Mouse (Mus musculus) central nervous system, embryonic 11.5 days (tissue): Measurements from ENCODE around the gene Cyb5r4. TPM values are rescaled to one million over a fixed set of nuclear protein-coding genes. Genes with fewer than 3 reads are reported as not detected.

ENCODE experiments used
- polyA plus RNA-seq: library from polyadenylated mRNA; depleted of rRNA; stranded (reverse); fragments of >200 nt; gene quantifications from 2 replicates; pipeline ENCODE4 v1.2.3, GENCODE M21; 2012; rRNA removed

Cyb5r4 gene
- 33.0 and 37.3 TPM in 2 replicates for polyA plus RNA-seq

GRCm38 (mm10) chr9:87021778-87022523 is at the start of gene Cyb5r4:
Cyb5r4 (plus strand) TSS chr9:87022014.

DNA sequence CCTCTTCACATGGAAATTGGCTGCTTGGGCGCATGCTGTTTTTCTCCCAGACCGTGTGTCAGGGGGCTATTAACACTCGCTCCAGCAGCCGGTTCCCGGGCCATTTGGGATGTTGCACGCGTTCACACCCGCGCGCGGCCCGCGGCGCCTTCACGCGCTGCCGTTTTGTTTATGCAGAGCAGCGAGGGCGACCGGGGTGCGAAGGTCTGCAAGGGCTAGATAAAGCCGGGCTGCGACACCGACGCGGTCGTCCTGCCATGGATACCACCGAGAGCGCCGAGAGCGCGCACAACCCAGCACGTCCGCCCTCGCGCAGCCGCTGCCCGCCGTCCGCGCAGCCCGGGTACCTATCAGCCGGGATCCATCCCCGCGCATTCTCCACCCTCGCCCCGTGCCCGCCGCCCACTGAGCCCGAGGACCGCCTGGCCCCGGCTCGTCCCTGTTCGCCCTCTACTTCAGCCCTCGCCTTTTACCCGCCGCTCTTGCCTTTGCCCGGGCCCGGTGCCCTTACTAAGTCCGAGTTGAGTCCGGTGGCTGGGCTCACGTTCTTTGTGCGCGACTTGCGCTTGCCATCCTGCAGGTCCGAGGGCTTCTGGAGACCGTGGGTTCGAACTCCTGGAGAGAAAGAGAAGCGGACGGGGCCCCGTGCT is 6.4 kb upstream of the Cyb5r4 start, which contains the start of gene Ripply2:
Ripply2 (plus strand) TSS at position 250 of the 650 bp plus-strand sequence.

Other genes with a start within 250 kb of the Cyb5r4 start
- 16.6 and 21.2 TPM in 2 replicates for gene Snap91, start 141.4 kb upstream of the Cyb5r4 start, polyA plus RNA-seq
- gene Ripply2, start 6.5 kb upstream of the Cyb5r4 start, polyA plus RNA-seq, result 0.25 TPM in 1 of 2 replicates, not detected in the other
- 0.04 and 0.09 TPM in 2 replicates for gene Mrap2, start 122.3 kb downstream of the Cyb5r4 start, polyA plus RNA-seq
- 9.8 and 11.1 TPM in 2 replicates for gene Cep162, start 233.5 kb downstream of the Cyb5r4 start, polyA plus RNA-seq